Mouse (Mus musculus) neutrophil, adult 5-6 weeks (primary cell): Measurements from ENCODE around the gene Kbtbd6. TPM values are rescaled to one million over a fixed set of nuclear protein-coding genes. Genes with fewer than 3 reads are reported as not detected.
"Not testable (repeated sequence)": the region's sequence is repeated elsewhere in the genome, so short reads cannot be mapped to it uniquely, and the experiment has no call there.

Experiments
- ATAC-seq: fragments of 151-379, 151-347 bp; 2 replicates; pipeline ENCODE4 v1.8.0; 2017; ENCODE audit warnings: mild to moderate bottlenecking, moderate TSS enrichment; ENCODE audit not compliant: insufficient number of reproducible peaks, poor library complexity, low FRiP score, severe bottlenecking; ENCODE audit errors: extremely low read depth
- total RNA-seq: library from RNA; stranded (forward); fragments of 200-1000 nt; gene quantifications from 2 replicates; pipeline ENCODE4 v1.2.3, GENCODE M21; 2017

The Kbtbd6 gene
- 0.37 and 0.47 TPM in 2 replicates for total RNA-seq

GRCm38 (mm10) chr14:79451681-79452590 is at the start of gene Kbtbd6:
Gene Kbtbd6 (plus strand): TSS chr14:79451835.
- ATAC-seq = peak; percentile 94

- ATAC-seq = no peak
Measured at GRCm38 (mm10) chr14:79407641-79408040, 44.0 kb upstream of the Kbtbd6 start.

GRCm38 (mm10) chr14:79409278-79409830 is 42.3 kb upstream of the Kbtbd6 start:
- no peak for ATAC-seq

GRCm38 (mm10) chr14:79410662-79411061 is 41.0 kb upstream of the Kbtbd6 start:
- no peak for ATAC-seq

- ATAC-seq = no peak
Measured at GRCm38 (mm10) chr14:79413121-79413520, 38.5 kb upstream of the Kbtbd6 start.

GRCm38 (mm10) chr14:79420083-79420685 is 31.5 kb upstream of the Kbtbd6 start:
- no peak for ATAC-seq

- peak; percentile 98 for ATAC-seq
Measured at GRCm38 (mm10) chr14:79425979-79426729, 25.5 kb upstream of the Kbtbd6 start, which contains the start of gene Kbtbd7. Gene Kbtbd7 (plus strand): TSS chr14:79426511.

- ATAC-seq = not testable (repeated sequence)
Measured at GRCm38 (mm10) chr14:79426730-79427365, 24.8 kb upstream of the Kbtbd6 start.

- ATAC-seq = no peak
Measured at GRCm38 (mm10) chr14:79434068-79434467, 17.6 kb upstream of the Kbtbd6 start.

GRCm38 (mm10) chr14:79440655-79441054 is 11.0 kb upstream of the Kbtbd6 start:
- no peak for ATAC-seq

- peak; percentile 84 for ATAC-seq
Measured at GRCm38 (mm10) chr14:79441441-79441840, 10.2 kb upstream of the Kbtbd6 start.

- ATAC-seq = no peak
Measured at GRCm38 (mm10) chr14:79444601-79445000, 7.0 kb upstream of the Kbtbd6 start.

- no peak for ATAC-seq
Measured at GRCm38 (mm10) chr14:79445055-79445620, 6.5 kb upstream of the Kbtbd6 start.

GRCm38 (mm10) chr14:79452591-79452934 is 928 bp downstream of the Kbtbd6 start:
- not testable (repeated sequence) for ATAC-seq

GRCm38 (mm10) chr14:79460401-79460800 is 8.8 kb downstream of the Kbtbd6 start:
- no peak for ATAC-seq

- no peak for ATAC-seq
Measured at GRCm38 (mm10) chr14:79460988-79461387, 9.4 kb downstream of the Kbtbd6 start.

- ATAC-seq = no peak
Measured at GRCm38 (mm10) chr14:79465623-79466022, 14.0 kb downstream of the Kbtbd6 start.

GRCm38 (mm10) chr14:79467621-79468020 is 16.0 kb downstream of the Kbtbd6 start:
- ATAC-seq = no peak
